Mouse (Mus musculus): Measurements from ENCODE around the gene Sccpdh. TPM values are rescaled to one million over a fixed set of nuclear protein-coding genes. Genes with fewer than 3 reads are reported as not detected.
"Not testable (repeated sequence)": the region's sequence is repeated elsewhere in the genome, so short reads cannot be mapped to it uniquely, and the experiment has no call there.

Sccpdh gene
- polyA plus RNA-seq, 1 experiment from 2014 or later: 114 TPM

- WGBS: 33% methylated on average over 1 of the region's 1 CpGs
- ATAC-seq (no peak), DNase-seq (ENCODE audit: low spot score) (peak; percentile 37)
- H3K36me3 ChIP-seq (ENCODE audit: control insufficient read depth, insufficient read depth, low read length): no peaks in the 10 kb centered on the region
- H3K4me2 ChIP-seq (ENCODE audit: low read length): no peak overlapping the region
- no peak overlapping the region for H3K27ac ChIP-seq (ENCODE audit: low read depth, low read length)
- no peak overlapping the region for H3K4me3 ChIP-seq (ENCODE audit: low read depth, low read length)
- no peaks in the 10 kb centered on the region for H3K27me3 ChIP-seq (replicated peaks; ENCODE audit: control insufficient read depth, insufficient read depth, low read length)
- H3K4me1 ChIP-seq (ENCODE audit: control insufficient read depth, insufficient read depth, low read length): no peaks in the 10 kb centered on the region
- H3K9ac ChIP-seq (ENCODE audit: low read length): no peak overlapping the region
- no peaks in the 10 kb centered on the region for H3K9me3 ChIP-seq (replicated peaks; ENCODE audit: control insufficient read depth, low read length)
Measured at GRCm38 (mm10) chr1:179633414-179633752, 34.6 kb upstream of the Sccpdh start.

GRCm38 (mm10) chr1:179634159-179634558, 33.9 kb upstream of the Sccpdh start:
- Histone ChIP-seq H3K36me3 (ENCODE audit: control insufficient read depth, insufficient read depth, low read length) (no peaks in the 10 kb centered on the region), H3K27ac (ENCODE audit: low read depth, low read length) (no peak overlapping the region), H3K9me3 (replicated peaks; ENCODE audit: control insufficient read depth, low read length) (no peaks in the 10 kb centered on the region), H3K4me1 (ENCODE audit: control insufficient read depth, insufficient read depth, low read length) (no peaks in the 10 kb centered on the region), H3K9ac (ENCODE audit: low read length) (no peak overlapping the region), H3K27me3 (replicated peaks; ENCODE audit: control insufficient read depth, insufficient read depth, low read length) (no peaks in the 10 kb centered on the region), H3K4me2 (ENCODE audit: low read length) (no peak overlapping the region), H3K4me3 (ENCODE audit: low read depth, low read length) (no peak overlapping the region)
- ATAC-seq (no peak), DNase-seq (ENCODE audit: low spot score) (no peak)
- 84% methylated on average over 3 of the region's 3 CpGs for WGBS

DNA sequence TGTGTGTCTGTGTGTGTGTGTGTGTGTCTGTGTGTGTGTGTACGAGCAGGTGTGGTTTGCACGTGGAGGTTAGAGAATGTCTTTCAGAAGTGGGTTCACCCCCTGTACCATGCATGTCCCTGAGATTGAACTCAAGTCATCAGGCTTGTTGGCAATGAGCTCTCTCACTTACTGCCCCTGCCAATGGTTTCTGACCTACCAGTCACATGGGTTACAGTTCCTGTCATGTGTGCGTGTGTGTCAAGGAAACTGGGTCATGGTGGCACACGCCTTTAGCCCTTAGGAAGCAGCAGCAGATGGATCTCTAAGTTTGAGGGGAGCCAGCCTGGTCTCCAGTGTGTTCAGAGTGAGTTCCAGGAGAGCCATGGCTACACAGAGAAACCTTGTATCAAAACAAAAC, 25.3 kb upstream of the Sccpdh start:
- no peaks in the 10 kb centered on the region for H3K9me3 ChIP-seq (replicated peaks; ENCODE audit: control insufficient read depth, low read length)
- no peaks in the 10 kb centered on the region for H3K27me3 ChIP-seq (replicated peaks; ENCODE audit: control insufficient read depth, insufficient read depth, low read length)
- H3K36me3 ChIP-seq (ENCODE audit: control insufficient read depth, insufficient read depth, low read length): no peaks in the 10 kb centered on the region
- H3K4me2 ChIP-seq (ENCODE audit: low read length): no peak overlapping the region
- H3K27ac ChIP-seq (ENCODE audit: low read depth, low read length): no peak overlapping the region
- DNase-seq (ENCODE audit: low spot score) (no peak), ATAC-seq (no peak)
- 0 out of 2 replicates have a peak, but pooled peaks cover 2% of the 10 kb centered on the region for H3K4me1 ChIP-seq (ENCODE audit: control insufficient read depth, insufficient read depth, low read length)
- H3K9ac ChIP-seq (ENCODE audit: low read length): no peak overlapping the region
- WGBS: 77% methylated on average over 4 of the region's 4 CpGs
- H3K4me3 ChIP-seq (ENCODE audit: low read depth, low read length): no peak overlapping the region

GRCm38 (mm10) chr1:179644151-179644550, 23.9 kb upstream of the Sccpdh start:
- ATAC-seq: no peak
- Histone ChIP-seq H3K4me3 (ENCODE audit: low read depth, low read length) (no peak overlapping the region), H3K9ac (ENCODE audit: low read length) (no peak overlapping the region), H3K9me3 (replicated peaks; ENCODE audit: control insufficient read depth, low read length) (no peaks in the 10 kb centered on the region), H3K36me3 (ENCODE audit: control insufficient read depth, insufficient read depth, low read length) (no peaks in the 10 kb centered on the region), H3K27ac (ENCODE audit: low read depth, low read length) (no peak overlapping the region), H3K27me3 (replicated peaks; ENCODE audit: control insufficient read depth, insufficient read depth, low read length) (no peaks in the 10 kb centered on the region), H3K4me1 (ENCODE audit: control insufficient read depth, insufficient read depth, low read length) (0 out of 2 replicates have a peak, but pooled peaks cover 2% of the 10 kb centered on the region), H3K4me2 (ENCODE audit: low read length) (no peak overlapping the region)
- 73% methylated on average over 3 of the region's 3 CpGs for WGBS
- peak; percentile 14 for DNase-seq (ENCODE audit: low spot score)

DNA sequence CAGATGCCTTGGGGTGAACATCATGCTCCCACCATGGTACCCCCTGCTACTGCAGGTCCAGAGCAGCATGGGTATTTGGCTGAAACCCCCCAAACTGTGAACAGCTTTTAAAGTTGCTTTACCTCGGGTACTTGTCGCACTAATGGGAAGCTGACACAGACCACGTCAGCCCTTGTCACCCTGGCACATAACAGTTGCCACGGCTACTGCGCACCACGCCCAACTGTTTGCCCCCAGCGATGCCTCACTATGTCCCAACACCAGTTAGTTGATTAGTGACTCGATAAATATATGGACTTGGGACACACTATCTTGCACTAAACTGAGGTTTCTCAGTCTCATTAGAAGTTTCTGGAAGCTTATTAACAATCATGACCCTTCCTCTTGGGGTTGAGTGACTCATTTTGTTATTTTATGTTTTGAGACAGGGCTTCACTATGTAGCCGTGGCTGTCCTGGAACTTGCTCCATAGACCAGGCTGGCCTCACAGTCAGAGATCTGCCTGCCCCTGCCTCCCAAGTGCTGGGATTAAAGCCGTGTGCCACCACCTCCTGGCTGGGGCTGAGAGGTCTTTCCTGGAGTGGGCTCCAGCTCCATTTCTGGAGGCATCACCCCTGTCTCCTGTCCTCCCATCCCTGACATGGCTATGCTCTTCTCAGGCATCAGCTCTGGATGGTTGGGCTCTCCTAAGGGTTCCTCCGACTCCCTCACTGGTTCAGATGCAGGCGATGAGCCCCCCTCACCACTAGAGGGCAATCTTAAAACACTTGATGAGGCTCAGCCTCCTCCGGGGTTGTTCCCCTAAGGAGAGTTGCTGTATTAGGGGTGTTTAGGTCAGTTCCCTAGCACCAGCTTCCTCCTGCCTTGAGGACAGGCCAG, 22.7 kb upstream of the Sccpdh start:
- Histone ChIP-seq H3K9me3 (replicated peaks; ENCODE audit: control insufficient read depth, low read length) (no peaks in the 10 kb centered on the region), H3K4me3 (ENCODE audit: low read depth, low read length) (no peak overlapping the region), H3K27me3 (replicated peaks; ENCODE audit: control insufficient read depth, insufficient read depth, low read length) (no peaks in the 10 kb centered on the region), H3K27ac (ENCODE audit: low read depth, low read length) (no peak overlapping the region), H3K36me3 (ENCODE audit: control insufficient read depth, insufficient read depth, low read length) (no peaks in the 10 kb centered on the region), H3K4me2 (ENCODE audit: low read length) (peak overlapping the region; percentile 26), H3K9ac (ENCODE audit: low read length) (0 out of 2 replicates have a peak overlapping the region, but pooled peaks have one; percentile 10), H3K4me1 (ENCODE audit: control insufficient read depth, insufficient read depth, low read length) (0 out of 2 replicates have a peak, but pooled peaks cover 2% of the 10 kb centered on the region)
- peak; percentile 90 for ATAC-seq
- 61% methylated on average over 13 of the region's 13 CpGs for WGBS
- DNase-seq (ENCODE audit: low spot score): peak; percentile 90

GRCm38 (mm10) chr1:179645980-179646268, 22.1 kb upstream of the Sccpdh start:
- 16% methylated on average over 4 of the region's 4 CpGs for WGBS
- H3K9ac ChIP-seq (ENCODE audit: low read length): 0 out of 2 replicates have a peak overlapping the region, but pooled peaks have one; percentile 10
- DNase-seq (ENCODE audit: low spot score): no peak

DNA sequence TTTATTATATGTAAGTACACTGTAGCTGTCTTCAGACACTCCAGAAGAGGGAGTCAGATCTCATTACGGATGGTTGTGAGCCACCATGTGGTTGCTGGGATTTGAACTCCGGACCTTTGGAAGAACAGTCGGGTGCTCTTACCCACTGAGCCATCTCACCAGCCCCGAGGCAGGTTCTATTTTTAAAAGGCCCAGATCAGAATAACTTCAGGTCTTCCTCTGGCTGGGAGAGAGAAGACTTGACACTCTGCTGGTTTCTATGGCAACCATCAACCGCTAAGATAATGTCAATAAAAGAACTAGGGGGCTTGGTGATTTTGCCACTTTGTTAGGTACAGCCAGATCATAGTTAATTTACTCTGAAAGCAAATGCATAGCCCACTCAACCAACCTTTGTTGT, 19.3 kb upstream of the Sccpdh start:
- not testable (repeated sequence) for H3K27ac ChIP-seq (ENCODE audit: low read depth, low read length); H3K4me2 ChIP-seq (ENCODE audit: low read length); ATAC-seq; H3K9ac ChIP-seq (ENCODE audit: low read length); H3K27me3 ChIP-seq (replicated peaks; ENCODE audit: control insufficient read depth, insufficient read depth, low read length); H3K36me3 ChIP-seq (ENCODE audit: control insufficient read depth, insufficient read depth, low read length); H3K9me3 ChIP-seq (replicated peaks; ENCODE audit: control insufficient read depth, low read length); H3K4me3 ChIP-seq (ENCODE audit: low read depth, low read length); H3K4me1 ChIP-seq (ENCODE audit: control insufficient read depth, insufficient read depth, low read length)
- DNase-seq (ENCODE audit: low spot score): peak; percentile 40
- 74% methylated on average over 4 of the region's 5 CpGs for WGBS

More at GRCm38 (mm10) chr1:179645980-179646268, 22.1 kb upstream of the Sccpdh start:
- Histone ChIP-seq H3K27ac (ENCODE audit: low read depth, low read length) (no peak overlapping the region), H3K4me1 (ENCODE audit: control insufficient read depth, insufficient read depth, low read length) (0 out of 2 replicates have a peak, but pooled peaks cover 2% of the 10 kb centered on the region), H3K27me3 (replicated peaks; ENCODE audit: control insufficient read depth, insufficient read depth, low read length) (no peaks in the 10 kb centered on the region), H3K36me3 (ENCODE audit: control insufficient read depth, insufficient read depth, low read length) (no peaks in the 10 kb centered on the region), H3K4me2 (ENCODE audit: low read length) (peak overlapping the region; percentile 26), H3K9me3 (replicated peaks; ENCODE audit: control insufficient read depth, low read length) (no peaks in the 10 kb centered on the region), H3K4me3 (ENCODE audit: low read depth, low read length) (no peak overlapping the region)
- no peak for ATAC-seq

- 86% methylated on average over 3 of the region's 3 CpGs for WGBS
- Histone ChIP-seq H3K36me3 (ENCODE audit: control insufficient read depth, insufficient read depth, low read length) (no peaks in the 10 kb centered on the region), H3K9ac (ENCODE audit: low read length) (no peak overlapping the region), H3K4me2 (ENCODE audit: low read length) (no peak overlapping the region), H3K27ac (ENCODE audit: low read depth, low read length) (no peak overlapping the region), H3K4me3 (ENCODE audit: low read depth, low read length) (no peak overlapping the region), H3K9me3 (replicated peaks; ENCODE audit: control insufficient read depth, low read length) (no peaks in the 10 kb centered on the region), H3K4me1 (ENCODE audit: control insufficient read depth, insufficient read depth, low read length) (no peaks in the 10 kb centered on the region), H3K27me3 (replicated peaks; ENCODE audit: control insufficient read depth, insufficient read depth, low read length) (no peaks in the 10 kb centered on the region)
- no peak for ATAC-seq
- DNase-seq (ENCODE audit: low spot score): no peak
Measured at GRCm38 (mm10) chr1:179649324-179649723, 18.7 kb upstream of the Sccpdh start.

DNA sequence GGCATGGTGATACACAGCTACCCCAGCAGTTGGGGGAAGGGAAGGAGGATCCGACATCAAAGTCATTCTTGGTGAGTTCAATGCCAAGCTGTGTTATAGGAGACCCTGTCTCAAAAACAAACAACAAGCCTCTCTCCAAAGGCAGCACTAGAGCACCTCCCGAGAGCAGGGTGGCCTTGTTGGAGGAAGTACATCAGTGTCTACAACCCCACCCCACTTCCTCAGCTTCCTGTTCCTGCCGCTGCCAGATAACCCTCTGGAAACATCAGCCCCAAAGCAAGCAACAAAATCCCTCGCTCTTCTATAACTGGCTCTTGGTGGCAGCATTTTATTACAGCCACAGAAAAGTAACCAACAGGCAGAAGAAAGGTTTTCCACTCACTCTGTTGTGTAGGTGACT, 17.7 kb upstream of the Sccpdh start:
- Histone ChIP-seq H3K9me3 (replicated peaks; ENCODE audit: control insufficient read depth, low read length) (no peaks in the 10 kb centered on the region), H3K27ac (ENCODE audit: low read depth, low read length) (no peak overlapping the region), H3K36me3 (ENCODE audit: control insufficient read depth, insufficient read depth, low read length) (no peaks in the 10 kb centered on the region), H3K4me3 (ENCODE audit: low read depth, low read length) (no peak overlapping the region), H3K27me3 (replicated peaks; ENCODE audit: control insufficient read depth, insufficient read depth, low read length) (no peaks in the 10 kb centered on the region), H3K9ac (ENCODE audit: low read length) (no peak overlapping the region), H3K4me1 (ENCODE audit: control insufficient read depth, insufficient read depth, low read length) (no peaks in the 10 kb centered on the region), H3K4me2 (ENCODE audit: low read length) (no peak overlapping the region)
- 90% methylated on average over 4 of the region's 4 CpGs for WGBS
- no peak for DNase-seq (ENCODE audit: low spot score)
- no peak for ATAC-seq

Measured in forebrain, embryonic 14.5 days (tissue).